Mouse (Mus musculus): ENCODE measurements around the gene Tm7sf2. TPM values are rescaled to one million over a fixed set of nuclear protein-coding genes. Genes with fewer than 3 reads are reported as not detected.
"Not testable (repeated sequence)": the region's sequence is repeated elsewhere in the genome, so short reads cannot be mapped to it uniquely, and the experiment has no call there.

The Tm7sf2 gene
- total RNA-seq, 2 experiments from 2014 or later: 5.0 to 5.9 TPM

DNA sequence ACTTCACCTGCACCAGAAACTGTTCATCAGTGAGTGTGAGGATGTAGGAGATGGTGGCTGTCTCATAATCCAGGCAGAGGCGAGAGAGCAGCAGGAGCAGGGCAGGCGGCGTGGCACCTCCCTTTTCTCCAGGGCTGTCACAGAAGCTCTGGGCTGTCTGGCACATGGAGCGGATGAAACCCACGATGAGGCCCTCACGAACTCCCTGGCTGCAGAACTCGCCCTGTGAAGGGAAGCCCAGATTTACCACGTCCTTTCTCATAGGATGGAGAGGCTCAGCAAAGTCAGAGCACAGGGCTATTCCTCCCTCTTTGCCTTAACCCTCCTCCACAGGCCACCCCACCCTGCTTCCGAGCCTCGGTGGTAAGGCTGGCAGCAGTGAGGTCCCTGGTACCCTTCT is 1.7 kb upstream of the Tm7sf2 start:
- no peak for DNase-seq

DNA sequence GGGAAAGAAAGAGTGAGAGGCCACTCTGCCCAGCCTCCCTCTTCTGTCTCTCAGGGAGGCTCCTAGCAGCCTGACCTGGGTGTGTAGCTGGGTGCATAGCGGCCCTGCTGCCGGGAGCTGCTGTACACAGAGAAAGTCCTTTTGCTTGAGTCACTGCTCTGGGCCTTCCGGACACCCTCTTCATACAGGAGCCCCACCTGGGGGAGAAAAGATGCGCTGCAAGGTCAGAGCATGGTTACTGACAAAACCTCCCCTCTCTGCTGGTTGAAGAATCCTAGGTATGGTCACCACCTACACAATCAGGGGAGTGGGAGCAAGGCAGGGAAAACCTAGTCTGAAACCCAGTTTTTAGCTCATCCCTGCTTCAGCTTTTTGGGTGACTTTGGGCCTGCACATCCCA is 778 bp upstream of the Tm7sf2 start:
- no peak for DNase-seq

DNA sequence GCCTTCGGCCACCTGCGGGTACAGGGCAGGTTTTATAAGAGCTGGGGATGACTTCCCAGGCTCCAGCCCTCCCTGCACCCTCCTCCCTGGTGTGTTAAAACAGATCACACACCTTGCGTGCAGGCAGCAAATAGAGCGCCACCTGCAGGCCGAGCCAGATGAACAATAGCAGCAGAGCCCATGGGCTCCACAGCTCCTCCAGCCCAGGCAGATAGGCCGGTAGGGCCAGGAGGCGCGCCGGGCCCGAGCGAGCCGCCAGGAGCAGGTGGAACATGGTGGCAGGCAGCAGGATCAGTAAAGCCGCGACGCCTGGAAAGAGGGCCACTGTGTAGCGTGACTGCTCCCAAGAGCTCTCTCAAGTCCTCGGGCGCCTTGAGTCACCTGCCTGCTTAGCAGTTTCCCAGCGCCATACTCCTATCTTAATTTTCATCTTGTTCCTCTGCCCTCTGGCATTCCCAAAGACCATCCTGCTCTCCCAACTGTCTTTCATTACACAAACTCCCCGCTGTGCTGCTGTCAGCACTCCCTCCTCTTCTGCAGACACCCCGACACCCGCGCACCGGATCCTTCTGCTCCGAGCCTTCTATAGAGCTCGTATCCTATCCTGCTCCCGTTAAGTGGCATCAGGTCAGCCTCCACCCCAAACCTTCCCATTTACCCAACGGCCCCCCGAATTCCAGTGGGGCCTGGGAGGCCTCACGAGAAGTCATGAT is 1.0 kb downstream of the Tm7sf2 start:
- peak; percentile 86 for DNase-seq

DNA sequence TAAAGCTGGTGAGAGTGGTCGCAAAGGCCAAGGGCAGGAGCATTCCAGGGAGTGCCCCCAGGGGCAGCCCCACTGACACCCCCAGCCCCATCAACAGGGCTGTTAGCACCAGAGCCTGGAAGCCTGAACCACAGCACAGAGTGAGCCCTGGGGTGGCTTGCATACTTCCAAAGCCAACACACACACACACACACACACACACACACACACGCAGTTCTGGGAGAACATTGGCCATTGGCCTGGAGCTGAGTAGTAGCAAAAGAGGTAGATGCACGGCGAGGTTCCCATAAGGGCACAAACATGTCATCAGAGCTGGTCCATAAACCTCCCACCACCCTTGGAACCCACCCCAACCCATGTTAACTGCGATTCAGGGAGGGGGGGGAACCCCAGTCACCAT is 1.6 kb downstream of the Tm7sf2 start:
- DNase-seq: no peak

DNA sequence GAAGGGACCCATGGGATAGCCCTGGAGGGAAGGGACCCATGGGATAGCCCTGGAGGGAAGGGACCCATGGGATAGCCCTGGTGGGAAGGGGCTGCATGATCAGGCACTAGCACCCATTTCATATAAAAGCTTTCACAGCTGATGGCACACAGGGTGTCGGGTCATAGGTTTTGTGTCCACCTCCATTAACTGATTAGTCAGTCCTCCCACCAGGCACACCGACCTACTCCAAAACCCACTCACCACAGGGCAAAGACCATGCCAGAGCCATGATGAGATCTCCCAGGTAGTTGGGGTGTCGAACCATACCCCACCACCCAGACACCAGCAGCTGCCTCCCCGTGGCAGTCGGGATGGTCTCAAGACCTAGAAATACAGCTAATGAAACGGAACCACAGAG is 5.1 kb downstream of the Tm7sf2 start:
- DNase-seq: no peak

DNA sequence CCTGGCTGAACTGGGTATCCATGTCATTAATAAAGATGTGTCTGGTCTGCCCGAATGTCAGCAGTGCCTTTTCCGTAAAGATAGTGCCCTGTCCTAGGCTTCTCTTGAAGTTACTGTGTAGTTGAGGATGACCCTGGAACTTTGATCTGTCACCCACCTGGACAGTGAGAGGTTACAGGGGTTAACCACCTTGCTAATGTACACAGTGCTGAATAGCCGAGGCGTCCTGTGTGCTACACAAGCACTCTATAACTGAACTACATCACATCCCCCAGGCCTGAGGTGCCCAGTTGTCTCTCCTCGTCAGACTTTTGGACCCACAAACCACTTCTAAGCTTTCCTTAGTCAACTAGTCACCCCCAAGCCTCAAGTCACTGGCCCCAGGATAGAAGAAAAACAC is 5.8 kb downstream of the Tm7sf2 start:
- DNase-seq: no peak

DNA sequence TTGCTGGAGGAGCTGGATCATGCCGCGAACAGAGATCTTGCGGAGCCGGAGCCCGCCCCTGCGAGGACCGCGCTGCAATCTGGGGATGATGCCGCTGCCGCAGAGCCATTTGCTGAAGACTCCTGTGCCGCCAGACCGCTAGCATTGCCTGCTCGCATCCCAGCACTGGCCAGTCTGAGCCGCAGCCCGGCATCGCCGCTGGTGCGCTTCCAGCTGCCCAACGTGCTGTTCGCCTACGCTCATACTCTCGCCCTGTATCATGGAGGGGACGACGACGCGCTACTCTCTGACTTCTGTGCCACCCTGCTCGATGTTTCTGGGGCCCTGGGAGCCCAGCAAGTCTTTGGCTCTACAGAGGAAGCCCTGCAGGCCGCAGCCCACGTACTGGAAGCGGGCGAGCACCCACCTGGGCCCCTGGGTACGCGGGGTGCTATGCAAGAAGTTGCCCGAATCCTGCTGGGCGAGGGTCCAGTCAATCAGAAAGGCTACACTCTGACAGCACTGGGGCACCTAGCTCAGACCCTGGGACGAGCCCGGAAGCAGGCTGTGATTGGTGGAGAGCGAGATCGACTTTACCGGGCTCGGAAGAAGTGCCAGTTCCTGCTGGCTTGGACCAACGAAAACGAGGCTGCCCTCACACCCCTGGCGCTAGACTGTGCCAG is 6.4 kb downstream of the Tm7sf2 start:
- peak; percentile 49 for DNase-seq

DNA sequence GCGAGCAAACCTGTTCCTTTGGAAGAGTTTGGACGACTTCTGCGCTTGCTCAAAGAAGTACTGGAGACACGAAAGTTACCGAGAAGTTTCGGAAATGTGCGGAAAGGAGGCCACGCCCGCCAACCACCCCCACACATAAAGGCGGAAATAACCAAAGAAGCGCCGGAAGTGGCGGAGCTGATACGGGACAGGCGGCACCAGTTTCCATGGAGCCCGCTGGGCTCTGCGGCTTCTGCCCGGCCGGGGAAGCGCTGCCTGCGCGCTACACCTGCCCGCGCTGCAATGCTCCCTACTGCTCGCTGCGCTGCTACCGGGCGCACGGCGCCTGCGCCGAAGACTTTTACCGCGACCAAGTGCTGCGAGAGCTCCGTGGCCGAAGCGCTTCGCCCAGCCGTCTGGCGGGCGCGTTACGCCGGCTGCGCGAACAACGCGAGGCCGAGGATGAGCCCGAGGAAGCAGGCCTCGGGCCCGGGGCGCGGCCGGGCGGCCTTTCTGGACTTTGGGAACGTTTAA is 7.1 kb downstream of the Tm7sf2 start, which contains the start of gene Znhit2:
Gene Znhit2 (plus strand): TSS at position 172 of the 513 bp plus-strand sequence.
- DNase-seq: peak; percentile 94

DNA sequence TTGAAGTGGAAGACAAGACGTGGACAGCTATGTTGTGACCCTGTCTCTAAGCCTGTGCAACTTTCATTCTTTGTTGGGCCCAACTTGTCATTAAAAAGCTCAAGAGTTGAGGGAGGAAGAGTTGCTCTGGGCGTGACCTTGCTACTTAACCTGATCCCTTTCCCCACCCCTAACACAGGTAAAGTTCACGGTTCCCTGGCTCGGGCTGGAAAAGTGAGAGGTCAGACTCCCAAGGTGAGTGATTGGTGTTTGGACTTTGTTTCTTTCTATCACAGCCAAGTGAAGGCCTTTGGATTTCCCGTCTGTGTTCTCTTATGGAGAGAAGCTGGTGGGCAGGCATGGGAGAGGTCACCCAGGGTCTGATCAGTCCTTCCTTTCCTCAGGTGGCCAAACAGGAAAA is 9.2 kb downstream of the Tm7sf2 start:
- DNase-seq: no peak

DNA sequence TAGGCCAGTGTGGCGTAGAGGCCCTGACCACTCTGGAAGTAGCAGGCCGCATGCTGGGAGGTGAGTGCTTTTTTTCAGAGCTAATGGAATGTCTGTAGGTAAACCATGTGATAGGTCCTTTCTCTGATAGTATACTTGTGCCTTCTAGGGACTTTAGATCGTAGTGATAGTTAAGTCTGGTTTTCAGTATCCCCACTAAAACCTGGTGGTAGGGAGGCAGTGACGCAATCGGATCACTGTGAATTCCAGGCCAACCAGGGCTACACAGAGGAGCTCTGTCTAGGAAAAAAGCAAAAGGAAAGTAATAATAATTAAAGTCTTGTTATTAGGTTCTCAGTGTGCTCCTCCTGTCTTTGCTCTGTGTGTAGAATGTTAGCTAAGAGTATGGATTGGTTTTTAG is 9.7 kb downstream of the Tm7sf2 start:
- DNase-seq: no peak

DNA sequence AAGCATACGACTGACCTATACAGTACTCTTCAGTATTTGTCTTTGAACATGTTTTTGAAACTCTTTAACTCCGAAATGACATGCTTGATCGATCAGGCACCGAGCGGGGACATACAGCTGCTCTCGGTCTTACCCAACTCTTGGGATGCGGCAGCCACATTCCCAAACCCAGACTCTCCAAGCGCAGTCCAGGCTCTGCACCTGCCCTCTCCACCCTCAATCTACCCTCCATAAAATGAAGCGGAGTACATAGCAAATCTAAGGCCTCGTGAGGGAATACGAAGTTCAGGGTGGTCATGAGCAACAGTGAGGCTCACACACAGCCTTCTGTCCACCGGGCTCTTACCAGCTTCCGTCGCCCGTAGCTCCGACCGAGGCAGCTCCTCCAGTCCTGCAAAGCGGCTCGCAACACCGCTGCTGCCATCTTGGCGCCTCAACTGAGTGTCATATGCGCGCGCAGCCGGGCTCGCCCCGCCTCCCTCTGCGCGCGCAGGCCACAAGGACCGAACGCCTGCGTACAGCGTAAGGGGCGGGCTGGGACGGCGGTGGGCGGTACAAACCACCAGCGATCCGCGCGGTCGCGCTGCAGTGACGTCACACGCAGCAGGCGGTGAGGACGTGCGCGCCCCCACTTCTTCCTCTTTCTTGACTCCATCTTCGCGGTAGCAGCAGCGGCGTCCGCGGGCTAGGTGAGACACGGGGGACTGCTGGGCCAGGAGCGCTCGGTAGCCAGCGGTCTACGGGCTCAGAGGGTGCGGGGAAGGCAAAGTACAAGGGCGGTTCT is 10.7 kb downstream of the Tm7sf2 start, which contains the start of the genes Mrpl49 and Fau:
Gene Mrpl49 (minus strand): TSS at position 473 of the 784 bp plus-strand sequence.
Gene Fau (plus strand): TSS at position 532 of the 784 bp plus-strand sequence.
- peak; percentile 99 for DNase-seq

DNA sequence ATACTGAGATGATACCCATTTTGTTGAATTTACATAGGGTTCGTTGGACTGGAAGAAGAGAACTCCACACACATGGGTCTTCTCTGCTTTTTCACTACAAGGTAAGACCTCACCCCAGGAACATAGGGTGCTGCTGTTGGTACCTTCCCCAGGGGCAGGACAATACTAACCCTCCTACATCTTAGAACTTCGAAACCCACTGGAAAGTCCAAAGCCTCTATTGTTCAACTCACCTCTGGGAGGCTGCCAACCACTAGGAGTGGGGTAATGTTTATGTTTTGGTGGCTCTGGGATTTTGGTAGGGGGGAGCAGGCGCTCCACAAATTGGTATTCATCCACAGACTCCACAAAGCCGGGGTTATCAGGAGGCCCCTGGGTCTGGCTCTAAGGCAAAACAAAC is 11.5 kb downstream of the Tm7sf2 start:
- DNase-seq: no peak

DNA sequence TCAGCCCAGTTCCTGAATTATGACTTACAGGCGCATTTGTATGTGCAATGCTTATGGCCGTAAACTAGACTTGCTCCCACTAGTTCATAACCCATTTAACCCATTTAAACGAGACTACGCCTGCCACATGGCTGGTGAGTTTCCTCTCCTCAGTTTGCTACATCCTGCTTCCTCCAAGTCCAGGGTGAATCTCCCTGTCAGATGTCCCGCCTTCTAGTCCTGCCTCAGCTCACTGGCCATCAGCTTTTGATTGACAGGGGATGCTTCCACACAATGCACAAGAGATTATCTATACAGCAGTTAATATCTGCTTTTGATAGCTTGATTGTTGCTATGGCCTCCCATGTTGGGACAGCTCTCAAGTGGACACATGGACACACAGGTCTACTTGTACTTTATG is 13.9 kb downstream of the Tm7sf2 start:
- DNase-seq: no peak

DNA sequence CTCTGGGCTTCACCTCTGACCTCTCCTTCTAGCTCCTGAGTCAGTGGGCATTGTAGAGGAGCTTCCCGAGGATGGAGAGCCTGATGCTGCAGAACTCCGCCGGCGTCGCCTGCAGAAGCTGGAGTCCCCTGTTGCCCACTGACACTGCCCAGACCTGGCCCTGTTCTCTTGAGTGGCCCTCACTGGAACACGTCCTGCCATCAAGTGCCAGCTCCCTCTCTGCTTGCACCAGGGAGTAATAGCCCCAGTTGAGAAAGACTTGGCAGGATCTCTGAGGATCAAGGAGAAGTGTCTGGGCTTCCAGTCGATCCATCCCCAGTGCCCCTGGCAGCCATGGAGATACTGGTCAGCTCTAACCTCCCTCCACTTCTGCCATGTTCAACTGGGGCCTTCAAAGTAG is 15.7 kb downstream of the Tm7sf2 start:
- no peak for DNase-seq

DNA sequence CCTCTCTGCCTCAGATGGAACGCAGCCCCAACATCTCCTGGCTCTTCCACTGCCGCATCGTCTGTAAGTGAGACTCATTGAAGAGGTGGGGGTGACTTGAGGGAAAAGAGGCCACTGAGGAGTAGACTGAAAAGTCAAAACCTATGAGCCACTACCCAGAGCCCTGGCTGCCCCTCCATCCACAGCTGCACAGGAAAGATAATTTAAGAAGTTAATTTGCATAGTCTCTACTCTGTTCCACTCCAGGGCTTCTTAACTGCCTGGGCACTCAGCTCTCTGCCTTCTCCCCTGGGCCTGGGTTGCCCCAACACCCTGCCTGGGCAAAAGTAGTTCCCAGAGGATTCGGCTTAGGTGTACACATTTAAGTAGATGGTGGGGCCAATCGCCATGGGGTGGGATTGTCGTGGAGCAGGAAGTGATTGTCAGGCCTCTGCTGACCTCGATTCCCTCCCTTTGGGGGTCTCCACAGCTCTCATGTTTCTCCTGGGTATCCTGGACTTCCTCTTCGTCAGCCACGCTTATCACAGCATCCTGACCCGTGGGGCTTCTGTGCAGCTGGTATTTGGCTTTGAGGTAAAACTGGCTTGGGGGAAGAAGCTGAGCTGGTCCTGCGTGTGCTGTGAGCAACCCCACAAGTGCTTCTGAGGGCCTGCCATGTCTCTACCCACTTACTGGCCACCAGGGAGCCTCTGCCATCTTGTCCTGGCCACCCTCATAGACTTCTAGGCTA is 19.3 kb downstream of the Tm7sf2 start:
- DNase-seq: no peak

DNA sequence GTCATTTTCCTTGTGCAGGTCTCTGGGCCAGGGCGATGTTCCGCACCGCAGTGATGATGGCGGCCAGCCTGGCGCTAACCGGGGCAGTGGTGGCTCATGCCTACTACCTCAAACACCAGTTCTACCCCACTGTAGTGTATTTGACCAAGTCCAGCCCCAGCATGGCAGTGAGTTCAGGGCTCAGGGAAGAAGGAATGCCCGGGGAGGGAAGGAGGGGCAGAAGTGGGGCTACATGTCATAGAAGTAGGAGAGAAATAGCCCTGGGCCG is 20.3 kb downstream of the Tm7sf2 start:
- DNase-seq: no peak

DNA sequence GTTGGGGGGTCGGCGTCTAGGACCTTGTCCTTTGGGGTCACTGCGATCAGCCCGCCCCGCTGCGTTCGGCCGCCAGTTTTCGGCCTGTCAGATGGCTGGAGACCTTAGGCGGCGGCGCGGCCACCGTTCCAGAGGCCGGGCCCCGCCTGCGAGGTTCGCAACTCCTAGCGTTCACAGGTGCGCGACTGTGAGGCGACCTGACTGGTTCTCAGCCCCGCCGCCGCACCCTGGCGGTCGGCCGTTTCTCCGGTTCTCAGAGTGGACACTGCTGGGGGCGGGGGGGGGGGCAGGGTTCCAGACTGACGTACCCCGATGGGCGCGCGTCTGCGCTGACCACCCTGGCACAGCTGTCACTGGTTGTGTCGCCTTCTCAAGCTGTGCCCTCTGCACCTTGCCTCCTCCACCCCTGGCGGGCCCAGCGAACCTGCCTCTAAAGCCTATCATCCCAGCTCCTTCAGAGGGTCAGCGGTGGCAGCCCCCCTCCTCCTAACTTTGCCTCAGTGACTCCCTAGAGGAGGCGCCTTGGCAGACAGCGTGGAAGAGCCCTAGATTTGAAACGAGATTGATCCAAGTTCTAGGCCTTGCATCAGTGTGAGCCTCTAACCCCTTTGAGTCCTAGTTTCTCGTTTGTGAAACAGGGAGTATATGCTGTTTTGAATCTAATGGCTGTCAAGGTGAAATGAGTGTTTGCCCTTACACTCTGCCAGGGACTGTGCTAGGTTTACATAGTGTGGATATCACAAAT is 20.8 kb downstream of the Tm7sf2 start:
- DNase-seq: no peak

DNA sequence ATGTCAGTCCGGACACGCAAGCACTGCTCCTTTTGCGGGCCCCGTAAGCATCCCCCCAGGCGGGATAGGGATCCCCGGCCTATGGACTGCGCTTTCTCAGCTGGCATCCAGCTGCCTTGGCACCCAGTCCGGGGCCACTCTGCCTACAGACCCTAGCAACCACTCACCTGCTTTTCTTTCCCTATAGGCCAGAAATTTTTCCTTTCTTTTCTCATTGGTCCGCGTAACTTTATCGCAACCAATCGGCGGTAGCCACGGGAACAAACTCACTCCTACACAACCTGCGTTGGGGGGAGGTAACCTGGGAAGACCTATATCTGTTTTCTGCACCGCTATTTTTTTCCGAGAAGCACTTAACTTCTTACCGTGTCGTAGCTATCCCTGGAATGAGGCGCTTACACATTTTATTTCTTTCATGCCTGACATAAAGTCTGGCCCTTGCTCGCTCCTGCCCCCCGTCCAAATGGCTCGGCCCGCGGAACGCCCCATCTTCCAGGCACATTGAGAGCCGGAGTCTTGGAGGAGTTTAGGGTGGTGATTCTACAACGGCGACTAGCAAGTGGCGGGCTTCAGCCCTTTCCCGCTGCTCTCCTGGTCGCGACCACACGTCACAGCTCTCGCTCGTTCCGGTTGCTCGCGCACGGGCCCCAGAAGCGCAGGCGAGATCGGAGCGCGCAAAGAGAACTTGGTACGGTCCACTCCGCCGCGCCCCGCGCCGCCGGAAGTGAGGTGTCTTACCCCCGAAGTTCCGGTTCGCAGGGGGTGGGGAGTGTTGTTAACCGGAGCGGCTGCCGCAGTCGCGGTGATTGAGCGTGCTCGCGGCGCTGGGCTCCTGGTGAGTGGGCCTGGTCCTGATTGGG is 21.6 kb downstream of the Tm7sf2 start, which contains the start of gene Syvn1:
Gene Syvn1 (plus strand): TSS at position 283 of the 860 bp plus-strand sequence.
- DNase-seq: peak; percentile 89

DNA sequence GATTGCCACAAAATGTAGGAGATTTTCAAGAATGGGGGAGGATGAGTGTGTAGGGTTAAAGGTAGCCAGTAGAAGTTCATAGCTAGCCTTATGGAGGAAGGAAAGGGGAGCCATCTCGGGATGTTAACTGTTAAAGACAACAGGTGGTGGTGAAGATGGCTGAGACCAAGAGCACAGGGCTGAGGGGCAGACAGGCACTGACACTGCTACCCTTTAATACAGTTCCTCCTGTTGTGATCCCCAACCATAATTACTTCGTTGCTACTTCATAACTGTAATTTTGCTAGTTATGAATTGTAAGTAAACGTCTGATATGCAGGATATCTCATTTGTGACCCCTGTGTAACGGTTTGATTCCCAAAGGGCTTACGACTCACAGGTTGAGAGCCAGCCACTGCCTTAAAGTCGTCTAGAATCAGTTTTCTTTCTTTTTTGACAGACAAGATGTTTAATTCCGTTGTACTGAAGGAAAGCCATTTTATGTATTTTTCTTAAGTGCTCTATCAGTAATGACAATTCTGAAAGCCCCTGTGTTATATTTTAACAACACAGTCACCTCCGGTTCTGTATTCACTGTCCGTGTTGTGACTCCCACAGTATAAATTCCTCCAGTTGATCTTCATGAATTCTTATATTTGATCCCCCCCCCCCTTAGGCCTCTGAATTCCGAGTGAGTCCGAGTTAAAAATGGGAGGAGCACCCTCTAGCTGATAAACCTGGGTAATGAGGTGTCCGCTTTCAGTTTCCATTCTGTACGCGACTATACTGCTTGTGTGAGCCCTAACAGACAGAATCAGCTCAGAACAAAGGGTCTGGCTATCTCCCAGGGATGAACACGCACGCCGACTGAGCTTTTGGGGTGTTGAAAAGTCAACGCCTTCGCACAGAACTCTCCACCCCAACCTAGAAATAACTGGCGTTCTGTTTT is 22.5 kb downstream of the Tm7sf2 start:
- DNase-seq: no peak

DNA sequence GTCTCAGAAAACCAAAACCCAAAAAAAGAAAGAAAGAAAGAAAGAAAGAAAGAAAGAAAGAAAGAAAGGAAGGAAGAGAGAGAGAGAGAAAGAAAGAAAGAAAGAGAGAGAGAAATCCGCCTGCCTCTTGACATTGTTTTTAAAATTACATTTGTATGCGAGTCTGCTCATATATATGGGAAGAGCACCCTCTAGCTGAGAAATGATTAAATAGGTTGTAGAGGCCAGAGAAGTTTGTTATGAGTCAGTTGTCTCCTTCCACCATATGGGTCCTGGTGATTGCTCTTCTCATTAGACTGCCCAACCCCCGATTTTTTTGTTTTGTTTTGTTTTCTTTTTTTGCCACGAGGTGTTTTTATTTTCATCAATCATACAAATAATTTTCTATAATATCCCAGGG is 24.1 kb downstream of the Tm7sf2 start:
- not testable (repeated sequence) for DNase-seq

Measured in heart, postnatal 4 days (tissue).